Mouse (Mus musculus) forebrain, postnatal 0 days (tissue): ENCODE measurements around the gene Ambra1. TPM values are rescaled to one million over a fixed set of nuclear protein-coding genes. Genes with fewer than 3 reads are reported as not detected.

Experiments
- ATAC-seq: fragments of 200-750 bp; cut with Nextera tagmentation; 2 replicates; pipeline ENCODE4 v1.8.0; 2017; ENCODE audit warnings: mild to moderate bottlenecking, moderate library complexity
- DNase-seq: peaks from one replicate; pipeline ENCODE4 v3.0.0-alpha.2; 2015
- H3K27ac ChIP-seq: fragments of 300-500 bp; sonication (generic); 2 replicates; pipeline ENCODE4 v1.5.1; 2014; ENCODE audit warnings: low read depth, mild to moderate bottlenecking, antibody characterized with exemption, low read length, moderate library complexity, mixed read lengths
- H3K27me3 ChIP-seq: fragments of 300-500 bp; sonication (generic); 2 replicates; pipeline ENCODE4 v1.6.1; 2014; ENCODE audit warnings: mild to moderate bottlenecking, low read length, mixed read lengths; ENCODE audit not compliant: insufficient read depth
- H3K36me3 ChIP-seq: fragments of 300-500 bp; sonication (generic); 2 replicates; pipeline ENCODE4 v1.6.1; 2014; ENCODE audit warnings: mild to moderate bottlenecking, moderate library complexity; ENCODE audit not compliant: insufficient read depth
- H3K4me1 ChIP-seq: fragments of 300-500 bp; sonication (generic); 2 replicates; pipeline ENCODE4 v1.6.1; 2014; ENCODE audit warnings: antibody characterized with exemption; ENCODE audit not compliant: insufficient read depth
- H3K4me2 ChIP-seq: fragments of 300-500 bp; sonication (generic); 2 replicates; pipeline ENCODE4 v1.6.1; 2014; ENCODE audit warnings: low read depth, mild to moderate bottlenecking, moderate library complexity
- H3K4me3 ChIP-seq: fragments of 300-500 bp; sonication (generic); 2 replicates; pipeline ENCODE4 v1.5.1; 2014; ENCODE audit warnings: low read depth, low read length, mixed read lengths
- H3K9ac ChIP-seq: fragments of 300-500 bp; sonication (generic); 2 replicates; pipeline ENCODE4 v1.6.1; 2014; ENCODE audit warnings: mild to moderate bottlenecking
- H3K9me3 ChIP-seq: fragments of 300-500 bp; sonication (generic); 2 replicates; pipeline ENCODE4 v1.6.1; 2016; ENCODE audit warnings: low read length
- CTCF ChIP-seq: sonication (generic); IDR thresholded peaks from 2 replicates; pipeline ENCODE4 v1.5.1; 2016; ENCODE audit warnings: antibody characterized with exemption, control low read depth, low read depth
- WGBS: fragments of 180-500 bp; shearing (Covaris S2); extraction: QIAGEN DNeasy Blood & Tissue Kit; methylation state at CpG from one replicate; pipeline ENCODE4 v1.1.7; 2014; 5-methylcytosine and 5-hydroxymethylcytosine counted together
- polyA plus RNA-seq: library from polyadenylated mRNA; unstranded; fragments of >200 nt; fragmentation: Nextera tagmentation; extraction: Ambion mirVana; gene quantifications from 2 replicates; pipeline ENCODE4 v1.2.1, GENCODE M21; 2015
- total RNA-seq: library from RNA; depleted of rRNA; stranded (reverse); fragments of >200 nt; gene quantifications from 2 replicates; pipeline ENCODE4 v1.2.3, GENCODE M21; 2014

Gene Ambra1
- total and polyA plus RNA-seq, 2 experiments from 2014 or later = 17.0 to 47.2 TPM

DNA sequence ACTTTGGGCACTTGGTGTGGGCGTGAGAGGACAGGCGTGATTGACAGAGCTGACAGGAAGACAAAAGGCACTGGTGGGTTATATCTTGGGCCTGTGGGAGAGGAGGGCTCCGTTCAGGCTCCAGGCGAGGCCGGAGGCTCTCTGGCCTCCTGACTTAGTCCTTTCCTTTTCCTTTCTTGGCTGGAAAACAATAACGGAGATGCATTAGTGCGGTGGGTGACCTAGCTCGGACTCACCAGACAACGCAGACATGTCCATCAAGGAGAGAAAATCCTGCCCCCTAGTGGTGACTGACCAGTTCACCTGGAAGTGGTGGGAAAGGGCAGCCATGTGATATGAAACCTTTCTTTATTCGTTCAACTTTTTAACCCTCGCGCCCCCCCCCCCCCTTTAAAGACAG, 200.0 kb downstream of the Ambra1 start:
- H3K4me2 ChIP-seq = peak overlapping the region; percentile 80
- peak; percentile 78 for TF ChIP-seq CTCF
- H3K27me3 ChIP-seq = no peaks in the 10 kb centered on the region
- 11% methylated on average over 12 of the region's 12 CpGs for WGBS
- DNase-seq (no peak), ATAC-seq (no peak)
- H3K9me3 ChIP-seq = no peaks in the 10 kb centered on the region
- H3K4me3 ChIP-seq = peak overlapping the region; percentile 49; the same call in 1 of the 2 replicates
- H3K27ac ChIP-seq = no peak overlapping the region
- peaks cover 7% of the 10 kb centered on the region; the same call in 1 of the 2 replicates for H3K4me1 ChIP-seq
- peaks cover 4% of the 10 kb centered on the region; the same call in 1 of the 2 replicates for H3K36me3 ChIP-seq
- no peak overlapping the region for H3K9ac ChIP-seq

GRCm38 (mm10) chr2:91930761-91931291, 200.9 kb downstream of the Ambra1 start:
- Histone ChIP-seq H3K4me3 (peak overlapping the region; percentile 49), H3K4me2 (peak overlapping the region; percentile 80), H3K27me3 (no peaks in the 10 kb centered on the region), H3K4me1 (peaks cover 7% of the 10 kb centered on the region; the same call in 1 of the 2 replicates), H3K27ac (peak overlapping the region; percentile 17; the same call in 1 of the 2 replicates), H3K9me3 (no peaks in the 10 kb centered on the region), H3K9ac (peak overlapping the region; percentile 75), H3K36me3 (peaks cover 13% of the 10 kb centered on the region; the same call in 1 of the 2 replicates)
- no peak for DNase-seq
- ATAC-seq = no peak
- no peak for TF ChIP-seq CTCF
- WGBS = 6% methylated on average over 23 of the region's 23 CpGs

DNA sequence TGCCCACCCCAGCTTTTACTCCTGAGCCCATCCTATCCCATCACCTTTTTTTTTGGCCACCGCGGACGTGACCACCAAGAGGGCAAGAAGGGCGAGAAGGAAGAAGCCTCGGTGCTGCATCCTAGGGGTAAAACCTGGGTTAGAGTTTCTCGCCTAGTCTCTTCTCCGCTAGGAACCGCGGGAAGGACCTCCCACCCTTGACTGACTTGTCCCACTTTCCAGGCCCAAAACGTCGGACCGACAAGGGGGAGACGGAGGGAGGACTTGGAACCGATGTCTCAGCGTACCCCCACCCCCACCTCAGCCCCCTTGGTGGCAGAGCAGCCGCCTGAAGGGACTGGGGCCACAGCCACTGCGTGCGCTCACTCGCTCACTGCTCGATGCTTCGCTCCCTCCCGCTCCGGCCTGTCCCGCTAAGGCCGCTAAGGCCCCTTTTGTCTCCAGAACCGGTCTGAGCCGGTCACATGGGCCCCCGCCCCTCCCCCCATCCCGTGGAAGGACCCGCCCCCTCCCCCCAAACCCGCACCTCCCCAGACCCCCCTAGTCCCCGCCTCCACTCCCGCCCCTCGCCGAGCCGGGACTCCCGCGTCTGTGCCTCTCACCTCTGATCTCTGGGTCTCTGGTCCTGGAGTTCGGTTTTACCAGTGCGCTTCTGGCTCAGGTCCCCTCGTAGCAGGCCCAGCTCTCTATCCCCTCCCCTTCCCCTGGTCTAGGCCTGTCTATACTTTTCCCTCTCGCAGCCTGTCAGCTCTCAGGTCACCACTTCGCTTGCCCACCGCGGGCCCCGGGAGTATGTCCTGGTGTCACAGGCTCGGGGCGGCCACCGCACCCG, 201.6 kb downstream of the Ambra1 start:
- TF ChIP-seq CTCF = 0 out of 2 replicates have a peak, but pooled peaks have one; percentile 4
- peak overlapping the region; percentile 75 for H3K9ac ChIP-seq
- H3K36me3 ChIP-seq = peaks cover 19% of the 10 kb centered on the region
- H3K4me1 ChIP-seq = peaks cover 7% of the 10 kb centered on the region; the same call in 1 of the 2 replicates
- peak; percentile 72 for ATAC-seq
- H3K4me2 ChIP-seq = peak overlapping the region; percentile 80
- H3K9me3 ChIP-seq = no peaks in the 10 kb centered on the region
- 3% methylated on average over 50 of the region's 50 CpGs for WGBS
- H3K27me3 ChIP-seq = no peaks in the 10 kb centered on the region
- H3K27ac ChIP-seq = peak overlapping the region; percentile 17
- H3K4me3 ChIP-seq = peak overlapping the region; percentile 49
- peak; percentile 70 for DNase-seq

GRCm38 (mm10) chr2:91932160-91932711, 202.3 kb downstream of the Ambra1 start, which contains the start of gene Mdk:
Mdk (minus strand) TSS chr2:91932297.
- TF ChIP-seq CTCF = no peak
- Histone ChIP-seq H3K27me3 (no peaks in the 10 kb centered on the region), H3K36me3 (peaks cover 26% of the 10 kb centered on the region), H3K9ac (peak within 1 kb of the TSS; percentile 75), H3K27ac (peak within 1 kb of the TSS; percentile 17), H3K4me1 (peaks cover 7% of the 10 kb centered on the region; the same call in 1 of the 2 replicates), H3K9me3 (no peaks in the 10 kb centered on the region), H3K4me2 (peak within 1 kb of the TSS; percentile 80), H3K4me3 (peak within 1 kb of the TSS; percentile 49)
- DNase-seq (no peak), ATAC-seq (no peak; the same call in 1 of the 2 replicates)
- WGBS = 10% methylated on average over 16 of the region's 16 CpGs

- no peak overlapping the region for H3K9ac ChIP-seq
- TF ChIP-seq CTCF = no peak
- no peaks in the 10 kb centered on the region for H3K27me3 ChIP-seq
- peaks cover 7% of the 10 kb centered on the region; the same call in 1 of the 2 replicates for H3K4me1 ChIP-seq
- H3K9me3 ChIP-seq = no peaks in the 10 kb centered on the region
- no peak for ATAC-seq
- peaks cover 31% of the 10 kb centered on the region for H3K36me3 ChIP-seq
- no peak overlapping the region for H3K4me3 ChIP-seq
- 17% methylated on average over 6 of the region's 6 CpGs for WGBS
- DNase-seq = no peak
- H3K4me2 ChIP-seq = peak overlapping the region; percentile 80; the same call in 1 of the 2 replicates
- H3K27ac ChIP-seq = no peak overlapping the region
These were observed 202.9 kb downstream of the Ambra1 start for GRCm38 (mm10) chr2:91932737-91933350.

DNA sequence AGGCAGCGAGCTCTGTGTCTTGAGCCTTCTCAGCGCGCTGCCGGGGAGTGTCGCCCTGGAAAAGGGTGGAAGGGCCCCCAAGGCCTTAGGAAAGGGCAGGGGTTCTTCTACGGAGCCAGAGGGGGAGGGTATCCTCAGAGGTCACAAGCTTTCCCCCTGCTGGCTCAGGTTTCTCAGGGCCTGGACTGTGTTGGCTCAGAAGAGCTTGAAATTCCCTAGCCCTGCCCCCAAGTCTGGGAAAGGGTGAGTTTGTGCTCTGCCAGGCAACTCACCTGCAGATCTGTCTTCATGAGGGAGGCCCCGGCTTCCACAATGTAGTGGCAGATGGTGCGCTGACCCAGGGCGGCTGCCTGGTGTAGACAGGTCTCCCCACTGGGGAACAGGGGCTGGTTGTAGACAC, 203.5 kb downstream of the Ambra1 start:
- no peak for ATAC-seq
- no peak for TF ChIP-seq CTCF
- Histone ChIP-seq H3K4me2 (no peak overlapping the region), H3K27me3 (no peaks in the 10 kb centered on the region), H3K36me3 (peaks cover 37% of the 10 kb centered on the region), H3K9ac (no peak overlapping the region), H3K4me1 (peaks cover 7% of the 10 kb centered on the region; the same call in 1 of the 2 replicates), H3K27ac (no peak overlapping the region), H3K4me3 (no peak overlapping the region), H3K9me3 (no peaks in the 10 kb centered on the region)
- DNase-seq = no peak
- WGBS = 47% methylated on average over 9 of the region's 9 CpGs
